Mouse (Mus musculus) yolk sac, embryonic 10.5 days (tissue): ENCODE data around the gene Wdr91.

ENCODE experiments used
- DNase-seq: peaks from one replicate; pipeline ENCODE4 v3.0.0-alpha.2; 2017; ENCODE audit warnings: low spot score

The Wdr91 gene

GRCm38 (mm10) chr6:34862791-34863403, 47.8 kb downstream of the Wdr91 start, which contains the start of gene Tmem140:
Gene Tmem140 (plus strand): TSS chr6:34863146.
- DNase-seq, result peak; percentile 78

- no peak for DNase-seq
Measured at GRCm38 (mm10) chr6:34862381-34862780, 48.3 kb downstream of the Wdr91 start.

GRCm38 (mm10) chr6:34861546-34862053, 49.1 kb downstream of the Wdr91 start:
- DNase-seq, result no peak

- no peak for DNase-seq
Measured at GRCm38 (mm10) chr6:34832352-34832751, 78.3 kb downstream of the Wdr91 start.
